Mouse (Mus musculus) embryonic facial prominence, embryonic 13.5 days (tissue): ENCODE data around the gene Ddt. TPM values are rescaled to one million over a fixed set of nuclear protein-coding genes. Genes with fewer than 3 reads are reported as not detected.
A peak's percentile ranks its signal among the peaks of the same experiment; 100 is the strongest.

ENCODE experiments used
- ATAC-seq: fragments of 200-750 bp; cut with Nextera tagmentation; 2 replicates; pipeline ENCODE4 v1.8.0; 2017; ENCODE audit warnings: low read depth; ENCODE audit not compliant: insufficient number of reproducible peaks, insufficient read depth, low FRiP score, low TSS enrichment
- H3K27ac ChIP-seq: fragments of 300-500 bp; sonication (generic); 2 replicates; pipeline ENCODE4 v1.5.1; 2015; ENCODE audit warnings: moderate library complexity, mild to moderate bottlenecking, inconsistent platforms
- H3K27me3 ChIP-seq: fragments of 300-500 bp; sonication (generic); 2 replicates; pipeline ENCODE4 v1.6.1; 2015; ENCODE audit warnings: mild to moderate bottlenecking, inconsistent platforms
- H3K36me3 ChIP-seq: fragments of 300-500 bp; sonication (generic); 2 replicates; pipeline ENCODE4 v1.6.1; 2015; ENCODE audit warnings: mild to moderate bottlenecking, inconsistent platforms
- H3K4me1 ChIP-seq: fragments of 300-500 bp; sonication (generic); 2 replicates; pipeline ENCODE4 v1.6.1; 2015; ENCODE audit warnings: inconsistent platforms
- H3K4me2 ChIP-seq: fragments of 300-500 bp; sonication (generic); 2 replicates; pipeline ENCODE4 v1.6.1; 2015; ENCODE audit warnings: moderate library complexity, mild to moderate bottlenecking, inconsistent platforms
- H3K4me3 ChIP-seq: fragments of 300-500 bp; sonication (generic); 2 replicates; pipeline ENCODE4 v1.5.1; 2015; ENCODE audit warnings: mild to moderate bottlenecking, inconsistent platforms
- H3K9ac ChIP-seq: fragments of 300-500 bp; sonication (generic); 2 replicates; pipeline ENCODE4 v1.6.1; 2015; ENCODE audit warnings: mild to moderate bottlenecking, inconsistent platforms
- H3K9me3 ChIP-seq: fragments of 300-500 bp; sonication (generic); 2 replicates; pipeline ENCODE4 v1.6.1; 2016; ENCODE audit warnings: inconsistent platforms
- WGBS: fragments of 180-500 bp; shearing (Covaris S2); methylation state at CpG from one replicate; pipeline ENCODE4 v1.1.7; 2015; ENCODE audit warnings: mixed read lengths; 5-methylcytosine and 5-hydroxymethylcytosine counted together
- polyA plus RNA-seq: library from polyadenylated mRNA; unstranded; fragments of >200 nt; fragmentation: Nextera tagmentation; extraction: Ambion mirVana; gene quantifications from 2 replicates; pipeline ENCODE4 v1.2.1, GENCODE M21; 2015

The Ddt gene
- 77.3 and 79.2 TPM in 2 replicates for polyA plus RNA-seq

DNA sequence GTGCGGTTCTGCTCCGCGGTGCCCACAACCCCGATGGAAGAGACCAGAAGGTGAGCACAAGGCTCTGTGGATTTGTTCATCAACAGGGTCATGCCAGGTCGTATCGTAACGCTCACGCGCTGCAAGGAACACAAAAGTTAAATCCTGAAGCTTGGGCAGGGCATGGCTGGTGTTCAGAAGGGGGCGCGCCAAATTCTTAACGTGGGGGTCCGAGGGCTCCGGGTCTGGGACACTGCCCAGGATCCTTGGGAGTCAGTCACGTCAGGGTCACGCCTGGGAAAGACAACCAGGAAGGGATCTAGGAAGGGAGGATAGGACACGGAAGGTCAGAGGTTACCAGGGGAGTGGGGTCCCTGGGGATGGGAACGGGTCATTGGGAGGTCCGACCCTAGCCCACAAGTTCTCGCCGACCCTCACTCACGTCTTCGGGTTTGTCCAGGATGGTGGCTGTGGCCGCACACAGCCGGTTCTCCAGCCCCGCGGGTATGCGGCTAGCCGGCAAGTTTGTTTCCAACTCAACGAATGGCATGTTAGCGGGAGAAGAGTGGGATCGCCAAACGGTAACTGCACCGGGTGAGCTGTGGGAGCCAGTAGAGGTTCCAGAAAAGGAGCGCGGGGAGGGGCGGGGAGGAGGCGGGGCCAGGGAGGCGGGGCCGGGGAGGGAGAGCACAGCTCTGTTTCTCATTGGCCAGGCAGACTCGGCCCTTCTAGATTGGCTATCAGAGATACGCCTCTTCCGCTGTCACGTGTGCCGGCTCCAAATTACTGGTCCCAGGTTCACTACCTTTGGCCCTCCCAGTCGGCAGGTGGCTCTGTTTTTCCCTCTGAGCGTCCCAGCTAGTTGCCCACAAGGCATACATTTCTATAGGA, at the start of gene Ddt:
Gene Ddt, minus strand, starts transcription at position 620 of the 870 bp plus-strand sequence.
- H3K27ac ChIP-seq, result peak within 1 kb of the TSS; percentile 36; the same call in 1 of the 2 replicates

GRCm38 (mm10) chr10:75822443-75822842, 49.2 kb upstream of the Ddt start, which contains the start of gene Gstt4:
TSS of gene Gstt4 (minus strand) at chr10:75822543.
- H3K9ac ChIP-seq, result no peak within 1 kb of the TSS
- H3K36me3 ChIP-seq, result no peaks in the 10 kb centered on the region
- no peaks in the 10 kb centered on the region for H3K9me3 ChIP-seq
- H3K27ac ChIP-seq, result no peak within 1 kb of the TSS
- 91% methylated on average over 2 of the region's 2 CpGs for WGBS
- H3K4me1 ChIP-seq, result peaks cover 1% of the 10 kb centered on the region; the same call in 1 of the 2 replicates
- no peak within 1 kb of the TSS for H3K4me2 ChIP-seq
- 0 out of 2 replicates have a peak, but pooled peaks cover 4% of the 10 kb centered on the region for H3K27me3 ChIP-seq
- H3K4me3 ChIP-seq, result no peak within 1 kb of the TSS
- ATAC-seq, result no peak

More for the DNA sequence above, at the start of gene Ddt:
- peak; percentile 93 for ATAC-seq
- peaks cover 15% of the 10 kb centered on the region for H3K4me1 ChIP-seq
- no peaks in the 10 kb centered on the region; the same call in 1 of the 2 replicates for H3K9me3 ChIP-seq
- no peaks in the 10 kb centered on the region for H3K27me3 ChIP-seq
- peak within 1 kb of the TSS; percentile 75 for H3K9ac ChIP-seq
- H3K4me2 ChIP-seq, result peak within 1 kb of the TSS; percentile 94
- H3K4me3 ChIP-seq, result peak within 1 kb of the TSS; percentile 70
- no peaks in the 10 kb centered on the region for H3K36me3 ChIP-seq
- under 1% methylated on average over 46 of the region's 47 CpGs for WGBS

- Histone ChIP-seq H3K4me3 (no peak overlapping the region), H3K9ac (no peak overlapping the region), H3K4me1 (no peaks in the 10 kb centered on the region), H3K4me2 (no peak overlapping the region), H3K9me3 (no peaks in the 10 kb centered on the region), H3K36me3 (no peaks in the 10 kb centered on the region), H3K27me3 (0 out of 2 replicates have a peak, but pooled peaks cover 4% of the 10 kb centered on the region), H3K27ac (no peak overlapping the region)
- ATAC-seq, result no peak
- 82% methylated on average over 5 of the region's 5 CpGs for WGBS
Observed at GRCm38 (mm10) chr10:75819882-75820281, 46.7 kb upstream of the Ddt start.

DNA sequence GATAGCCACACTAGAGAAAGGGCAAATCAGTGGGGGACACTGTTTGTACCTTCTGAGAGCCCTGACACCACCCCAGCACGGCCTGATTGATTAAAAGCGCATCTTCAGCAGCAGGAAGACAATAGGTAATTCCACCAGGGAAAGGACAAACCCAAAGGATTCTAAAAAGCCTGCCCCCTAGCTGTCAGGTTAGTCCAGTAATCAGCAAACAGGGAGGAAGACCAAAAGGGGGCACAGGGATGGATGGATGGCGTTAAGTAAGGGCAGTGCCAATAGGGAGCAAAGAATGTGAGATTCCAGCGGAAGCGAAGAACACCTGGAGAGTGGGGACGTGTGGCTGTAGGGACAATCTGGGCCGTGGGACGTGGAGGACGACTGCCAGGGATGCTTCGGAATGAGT, 45.4 kb upstream of the Ddt start:
- 64% methylated on average over 10 of the region's 10 CpGs for WGBS
- no peak for ATAC-seq
- H3K4me3 ChIP-seq, result no peak overlapping the region

DNA sequence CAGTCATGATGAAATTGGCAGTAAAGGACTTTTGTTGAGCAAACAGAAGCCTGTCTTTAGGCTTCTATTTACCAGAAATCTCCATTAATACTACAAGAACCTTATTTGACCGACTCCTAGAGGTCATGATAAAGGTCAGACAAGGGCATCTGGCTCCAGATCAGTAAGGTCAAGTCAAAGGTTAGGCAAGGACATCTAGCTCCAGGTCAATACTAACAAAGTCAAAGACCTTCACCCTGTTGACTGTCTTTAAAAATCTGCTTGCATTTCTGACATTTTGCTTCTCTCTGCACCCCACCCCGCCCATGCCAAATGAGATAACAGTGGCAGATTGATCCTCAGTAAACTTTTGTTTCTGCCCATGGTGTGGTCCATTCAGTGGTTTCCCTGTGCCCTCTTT, 31.0 kb upstream of the Ddt start:
- H3K27ac ChIP-seq, result no peak overlapping the region
- ATAC-seq, result no peak
- no peaks in the 10 kb centered on the region for H3K4me1 ChIP-seq
- H3K4me3 ChIP-seq, result no peak overlapping the region
- WGBS, result 67% methylated on average over 2 of the region's 2 CpGs
- peaks cover 2% of the 10 kb centered on the region; the same call in 1 of the 2 replicates for H3K27me3 ChIP-seq
- H3K4me2 ChIP-seq, result no peak overlapping the region
- H3K36me3 ChIP-seq, result no peaks in the 10 kb centered on the region
- H3K9ac ChIP-seq, result no peak overlapping the region
- no peaks in the 10 kb centered on the region for H3K9me3 ChIP-seq

More for the DNA sequence above, 45.4 kb upstream of the Ddt start:
- Histone ChIP-seq H3K4me1 (no peaks in the 10 kb centered on the region), H3K9me3 (no peaks in the 10 kb centered on the region), H3K36me3 (no peaks in the 10 kb centered on the region), H3K27me3 (0 out of 2 replicates have a peak, but pooled peaks cover 4% of the 10 kb centered on the region), H3K27ac (no peak overlapping the region), H3K9ac (no peak overlapping the region), H3K4me2 (no peak overlapping the region)

GRCm38 (mm10) chr10:75798176-75798696, 25.0 kb upstream of the Ddt start, which contains the start of gene Gstt1:
TSS of gene Gstt1 (minus strand) at chr10:75798584.
- 2% methylated on average over 18 of the region's 18 CpGs for WGBS
- no peaks in the 10 kb centered on the region for H3K9me3 ChIP-seq
- 0 out of 2 replicates have a peak, but pooled peaks have one; percentile 28 for ATAC-seq

GRCm38 (mm10) chr10:75797619-75798175, 24.5 kb upstream of the Ddt start:
- Histone ChIP-seq H3K4me3 (peak overlapping the region; percentile 52), H3K4me1 (peaks cover 24% of the 10 kb centered on the region), H3K36me3 (no peaks in the 10 kb centered on the region), H3K9me3 (no peaks in the 10 kb centered on the region), H3K27me3 (peaks cover 9% of the 10 kb centered on the region), H3K4me2 (peak overlapping the region; percentile 84), H3K9ac (peak overlapping the region; percentile 73), H3K27ac (0 out of 2 replicates have a peak overlapping the region, but pooled peaks have one; percentile 44)
- no peak for ATAC-seq
- 3% methylated on average over 12 of the region's 12 CpGs for WGBS

More at GRCm38 (mm10) chr10:75798176-75798696, 25.0 kb upstream of the Ddt start, which contains the start of gene Gstt1:
- Histone ChIP-seq H3K4me3 (peak within 1 kb of the TSS; percentile 52), H3K27me3 (peaks cover 9% of the 10 kb centered on the region), H3K4me1 (peaks cover 24% of the 10 kb centered on the region), H3K27ac (0 out of 2 replicates have a peak within 1 kb of the TSS, but pooled peaks have one; percentile 44), H3K4me2 (peak within 1 kb of the TSS; percentile 84), H3K36me3 (no peaks in the 10 kb centered on the region), H3K9ac (peak within 1 kb of the TSS; percentile 73)

- Histone ChIP-seq H3K4me2 (peak overlapping the region; percentile 84), H3K27ac (no peak overlapping the region), H3K9me3 (no peaks in the 10 kb centered on the region), H3K36me3 (no peaks in the 10 kb centered on the region), H3K27me3 (peaks cover 9% of the 10 kb centered on the region), H3K4me1 (peaks cover 24% of the 10 kb centered on the region), H3K4me3 (peak overlapping the region; percentile 52), H3K9ac (peak overlapping the region; percentile 73)
- 41% methylated on average over 11 of the region's 11 CpGs for WGBS
- ATAC-seq, result no peak
Observed at GRCm38 (mm10) chr10:75796731-75797516, 23.7 kb upstream of the Ddt start.

DNA sequence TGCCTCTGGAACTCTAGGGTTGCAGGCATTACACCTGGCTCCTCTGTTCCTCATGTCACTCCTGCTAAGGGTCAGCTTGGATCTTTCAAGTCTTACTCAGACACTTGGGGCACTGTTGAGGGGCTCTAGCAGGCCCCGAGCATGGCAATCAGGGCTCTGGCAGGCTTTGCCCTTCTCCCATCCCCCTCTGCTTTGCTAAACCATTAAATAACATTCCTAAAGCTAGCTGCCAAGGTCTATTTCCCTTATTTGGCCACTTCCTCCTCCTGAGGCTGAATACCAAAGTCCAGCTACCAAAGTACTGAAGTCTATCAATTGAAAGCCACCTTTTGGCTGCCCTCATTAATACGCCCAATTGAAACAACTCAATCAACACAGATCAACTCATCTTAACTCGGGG, 21.7 kb upstream of the Ddt start:
- Histone ChIP-seq H3K4me3 (no peak overlapping the region), H3K9me3 (no peaks in the 10 kb centered on the region), H3K4me1 (peaks cover 27% of the 10 kb centered on the region), H3K36me3 (no peaks in the 10 kb centered on the region), H3K9ac (no peak overlapping the region), H3K4me2 (peak overlapping the region; percentile 16; the same call in 1 of the 2 replicates), H3K27me3 (peaks cover 7% of the 10 kb centered on the region), H3K27ac (no peak overlapping the region)
- ATAC-seq, result no peak
- 29% methylated on average over 3 of the region's 3 CpGs for WGBS

DNA sequence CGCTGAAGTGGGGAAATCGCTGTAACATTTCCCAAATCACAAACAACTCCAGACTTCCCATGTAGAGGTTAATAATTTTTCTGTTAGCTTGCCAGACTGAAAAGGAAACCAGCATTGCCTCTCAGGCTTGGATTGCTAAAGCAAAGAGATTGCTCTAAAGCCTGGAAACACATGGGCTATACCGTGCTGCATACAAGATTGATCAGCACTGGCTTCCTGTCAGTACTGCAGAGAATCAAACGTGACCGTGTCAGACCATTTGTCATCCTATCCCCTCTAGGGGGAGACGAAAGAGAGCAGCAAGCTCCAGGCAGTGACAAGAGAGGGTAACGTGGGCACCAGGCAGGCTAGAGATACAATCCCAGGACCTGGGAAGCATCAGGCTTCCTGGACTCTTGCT, 17.6 kb upstream of the Ddt start:
- Histone ChIP-seq H3K4me3 (no peak overlapping the region), H3K4me2 (peak overlapping the region; percentile 26; the same call in 1 of the 2 replicates), H3K9me3 (no peaks in the 10 kb centered on the region), H3K36me3 (no peaks in the 10 kb centered on the region), H3K27me3 (0 out of 2 replicates have a peak, but pooled peaks cover 2% of the 10 kb centered on the region), H3K9ac (0 out of 2 replicates have a peak overlapping the region, but pooled peaks have one; percentile 36), H3K4me1 (peaks cover 16% of the 10 kb centered on the region), H3K27ac (peak overlapping the region; percentile 76)
- no peak for ATAC-seq
- 9% methylated on average over 7 of the region's 7 CpGs for WGBS
